Mouse (Mus musculus): ENCODE results near the gene Imp3.

Gene Imp3

GRCm38 (mm10) chr9:56970158-56970557 is 32.9 kb downstream of the Imp3 start:
- DNase-seq (ENCODE audit: low spot score): no peak

- no peak for DNase-seq (ENCODE audit: low spot score)
These were observed 36.8 kb downstream of the Imp3 start for GRCm38 (mm10) chr9:56973960-56974524.

- DNase-seq (ENCODE audit: low spot score): no peak
These were observed 37.9 kb downstream of the Imp3 start for GRCm38 (mm10) chr9:56975199-56975598.

GRCm38 (mm10) chr9:56980186-56980585 is 42.9 kb downstream of the Imp3 start:
- DNase-seq (ENCODE audit: low spot score): no peak

- DNase-seq (ENCODE audit: low spot score): no peak
These were observed 44.2 kb downstream of the Imp3 start for GRCm38 (mm10) chr9:56981502-56981901.
